Mouse (Mus musculus) kidney, postnatal 4 days (tissue): ENCODE measurements around the gene Ubqln4.

Experiments
- DNase-seq, 2 experiments: peaks; one replicate each; pipeline ENCODE4 v3.0.0; 2021; ENCODE audit warnings: mixed read lengths in 2 of 2

Ubqln4 gene

GRCm38 (mm10) chr3:88553525-88553879 lies at the start of gene Ubqln4:
Gene Ubqln4, plus strand, starts transcription at chr3:88553758.
- peak; percentile 94 to 96 for DNase-seq

GRCm38 (mm10) chr3:88503881-88504746 lies 49.4 kb upstream of the Ubqln4 start:
- peak in 1 of 2 experiments; percentile 42 for DNase-seq

GRCm38 (mm10) chr3:88505081-88505480 lies 48.5 kb upstream of the Ubqln4 start:
- no peak for DNase-seq

- no peak for DNase-seq
Measured at GRCm38 (mm10) chr3:88505765-88506164, 47.8 kb upstream of the Ubqln4 start.

- DNase-seq, result no peak
Measured at GRCm38 (mm10) chr3:88509250-88509649, 44.3 kb upstream of the Ubqln4 start.

GRCm38 (mm10) chr3:88509692-88510420 lies 43.7 kb upstream of the Ubqln4 start, which contains the start of gene Lmna:
Gene Lmna, minus strand, starts transcription at chr3:88509956.
- DNase-seq, result peak; percentile 96 to 98

GRCm38 (mm10) chr3:88510421-88511289 lies 42.9 kb upstream of the Ubqln4 start:
- DNase-seq, result no peak

- DNase-seq, result no peak
Measured at GRCm38 (mm10) chr3:88511559-88511958, 42.0 kb upstream of the Ubqln4 start.

GRCm38 (mm10) chr3:88512141-88512895 lies 41.2 kb upstream of the Ubqln4 start:
- no peak for DNase-seq

- DNase-seq, result no peak
Measured at GRCm38 (mm10) chr3:88512896-88513545, 40.5 kb upstream of the Ubqln4 start.

GRCm38 (mm10) chr3:88513546-88514115 lies 39.9 kb upstream of the Ubqln4 start:
- DNase-seq, result no peak

GRCm38 (mm10) chr3:88514231-88515094 lies 39.1 kb upstream of the Ubqln4 start:
- no peak for DNase-seq

GRCm38 (mm10) chr3:88515095-88515386 lies 38.5 kb upstream of the Ubqln4 start:
- no peak for DNase-seq

GRCm38 (mm10) chr3:88516407-88516806 lies 37.2 kb upstream of the Ubqln4 start:
- no peak for DNase-seq

GRCm38 (mm10) chr3:88518411-88518810 lies 35.1 kb upstream of the Ubqln4 start:
- no peak for DNase-seq

- DNase-seq, result no peak
Measured at GRCm38 (mm10) chr3:88520078-88520477, 33.5 kb upstream of the Ubqln4 start.

- DNase-seq, result no peak
Measured at GRCm38 (mm10) chr3:88521156-88521555, 32.4 kb upstream of the Ubqln4 start.

GRCm38 (mm10) chr3:88521803-88522331 lies 31.7 kb upstream of the Ubqln4 start:
- DNase-seq, result peak; percentile 78 to 79

GRCm38 (mm10) chr3:88523027-88523426 lies 30.5 kb upstream of the Ubqln4 start:
- DNase-seq, result no peak

- DNase-seq, result no peak
Measured at GRCm38 (mm10) chr3:88525021-88525420, 28.5 kb upstream of the Ubqln4 start.
